Mouse (Mus musculus): Measurements from ENCODE around the gene Slco3a1.

DNA sequence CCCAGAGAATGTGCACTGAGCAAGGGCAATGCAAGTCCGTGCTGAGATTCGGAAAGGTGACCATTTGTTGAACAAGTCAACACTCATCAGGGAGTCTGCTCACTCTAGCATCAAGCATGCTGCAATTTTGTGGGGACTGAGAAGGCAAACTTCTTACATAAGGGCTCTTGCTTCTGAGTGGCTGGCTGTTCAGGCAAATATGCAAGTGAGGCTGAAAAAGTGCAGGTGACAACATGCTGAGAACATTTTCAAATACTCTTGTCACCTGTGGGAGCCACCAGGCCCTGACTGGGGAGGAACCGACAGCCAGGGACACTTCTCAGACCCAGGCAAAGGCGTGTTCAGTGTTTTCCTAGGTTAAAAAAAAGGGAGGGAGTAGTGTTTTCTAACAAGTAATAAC lies 18.4 kb downstream of the Slco3a1 start:
- TF ChIP-seq CTCF (IDR thresholded peaks at IDR 0.05; ENCODE audit: borderline replicate concordance, insufficient read depth, low read length) = no peak
- TF ChIP-seq POLR2A (IDR thresholded peaks at IDR 0.05; ENCODE audit: low read depth, low read length) = no peak
